Mouse (Mus musculus): Measurements from ENCODE around the gene Hddc3.

- TF ChIP-seq CTCF (IDR thresholded peaks at IDR 0.05; ENCODE audit: low read depth) (peak; percentile 87), EP300 (optimal IDR thresholded peaks at IDR 0.05) (peak; percentile 69)
Measured at GRCm38 (mm10) chr7:80342858-80343257, at the start of gene Hddc3.

All from stomach, postnatal 0 days (tissue).